Mouse (Mus musculus) gastrocnemius, adult 2 months (tissue): ENCODE measurements around the gene Galnt18. TPM values are rescaled to one million over a fixed set of nuclear protein-coding genes. Genes with fewer than 3 reads are reported as not detected.

Experiments
- DNase-seq: peaks from one replicate; pipeline ENCODE4 v3.0.0; 2022
- H3K27ac ChIP-seq: fragments of 200-600 bp; 2 replicates; pipeline ENCODE4 v1.8.1; 2022; ENCODE audit warnings: mild to moderate bottlenecking
- H3K4me3 ChIP-seq: fragments of 200-600 bp; 2 replicates; pipeline ENCODE4 v1.8.1; 2022; ENCODE audit warnings: mild to moderate bottlenecking, moderate library complexity
- CTCF ChIP-seq: fragments of 200-600 bp; IDR thresholded peaks from 2 replicates; pipeline ENCODE4 v1.8.1; 2022; ENCODE audit warnings: antibody characterized with exemption, mild to moderate bottlenecking, moderate library complexity
- intact Hi-C: fragments of 180-260 bp; cut with DNase I; formaldehyde crosslinking; loops from one replicate; pipeline ENCODE4 v1.15.1; 2025
- total RNA-seq, 2 experiments: library from RNA; stranded (reverse); gene quantifications; 2 replicates each; pipeline ENCODE4 v1.2.3; 2021

Galnt18 gene
- total RNA-seq, 2 experiments from 2014 or later, result 3.1 to 4.4 TPM

GRCm38 (mm10) chr7:111724004-111724403, 55.8 kb downstream of the Galnt18 start:
- no peak overlapping the region for H3K4me3 ChIP-seq
- no peak for TF ChIP-seq CTCF
- intact Hi-C loops, result no loop called here
- H3K27ac ChIP-seq, result no peak overlapping the region
- no peak for DNase-seq

GRCm38 (mm10) chr7:111721308-111721698, 58.5 kb downstream of the Galnt18 start:
- Histone ChIP-seq H3K27ac (peak overlapping the region; percentile 75), H3K4me3 (no peak overlapping the region)
- no peak for TF ChIP-seq CTCF
- DNase-seq, result no peak
- intact Hi-C loops, result no loop called here

DNA sequence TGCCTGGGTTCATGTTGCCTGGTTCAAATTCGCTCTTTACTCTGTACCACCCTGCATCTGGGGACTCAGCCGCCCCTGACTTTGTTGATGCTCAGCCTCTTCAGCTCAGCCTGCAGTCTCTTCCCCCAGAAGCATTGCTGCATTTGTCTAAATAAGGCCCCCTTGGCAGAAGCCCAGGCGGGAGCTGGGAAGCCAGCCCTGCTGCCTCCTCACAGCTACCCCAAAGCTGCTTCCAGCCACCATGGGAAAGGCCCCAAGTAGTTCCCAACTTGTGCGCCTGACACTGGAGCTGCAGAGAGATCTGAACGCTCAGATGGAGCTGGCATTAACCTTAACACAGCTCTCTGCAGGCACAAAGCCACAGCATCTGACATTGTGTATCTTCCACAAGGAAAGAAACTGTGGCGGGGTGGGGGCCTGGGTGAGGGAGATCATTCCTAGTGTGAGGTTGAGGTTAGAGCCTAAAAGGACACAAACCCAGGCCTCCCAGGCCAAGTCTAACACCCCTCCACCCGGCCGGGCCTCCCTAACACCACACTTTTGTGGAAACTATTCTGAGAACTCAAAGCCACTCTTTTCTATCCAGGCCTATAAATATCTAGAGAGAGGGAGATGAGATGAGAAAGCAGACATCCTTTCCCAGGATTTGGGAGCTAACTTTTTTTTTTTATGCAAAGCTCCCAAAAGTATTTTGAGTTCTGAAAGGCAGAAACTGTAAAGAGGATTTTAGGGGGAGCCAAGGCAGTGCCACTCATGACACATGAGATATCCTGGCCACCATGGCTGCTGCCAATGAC, 59.1 kb downstream of the Galnt18 start:
- DNase-seq, result peak; percentile 71

DNA sequence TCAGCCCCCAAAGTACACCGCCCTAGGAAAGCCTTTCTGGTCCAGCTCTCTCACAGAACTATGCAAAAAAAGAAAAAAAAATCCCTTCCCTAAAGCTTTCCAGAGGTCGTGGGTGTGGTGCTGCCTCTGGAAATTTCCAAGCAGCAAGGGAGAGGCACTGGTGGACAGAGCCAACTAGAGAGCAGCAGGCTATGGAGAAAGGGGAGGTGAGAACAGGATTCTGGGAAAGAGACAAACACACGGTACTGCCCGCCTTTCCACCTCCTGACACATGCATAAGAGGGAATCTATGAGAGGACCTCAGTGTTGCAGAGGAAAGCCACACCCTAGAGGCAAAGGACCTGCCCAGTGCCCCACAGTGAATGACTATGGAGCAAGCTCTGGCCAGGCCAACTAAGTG, 60.9 kb downstream of the Galnt18 start:
- no peak for DNase-seq
- peak overlapping the region; percentile 75 for H3K27ac ChIP-seq
- TF ChIP-seq CTCF, result no peak
- H3K4me3 ChIP-seq, result no peak overlapping the region
- intact Hi-C loops, result no loop called here

More for the DNA sequence above, 59.1 kb downstream of the Galnt18 start:
- intact Hi-C loops, result no loop called here
- TF ChIP-seq CTCF, result no peak
- peak overlapping the region; percentile 75 for H3K27ac ChIP-seq
- no peak overlapping the region for H3K4me3 ChIP-seq

GRCm38 (mm10) chr7:111714639-111715360, 65.0 kb downstream of the Galnt18 start:
- intact Hi-C loops, result no loop called here

GRCm38 (mm10) chr7:111713828-111714600, 65.8 kb downstream of the Galnt18 start:
- peak overlapping the region; percentile 43 for H3K27ac ChIP-seq
- DNase-seq, result no peak
- H3K4me3 ChIP-seq, result no peak overlapping the region

More at GRCm38 (mm10) chr7:111714639-111715360, 65.0 kb downstream of the Galnt18 start:
- TF ChIP-seq CTCF, result no peak
- Histone ChIP-seq H3K4me3 (no peak overlapping the region), H3K27ac (no peak overlapping the region)
- no peak for DNase-seq

DNA sequence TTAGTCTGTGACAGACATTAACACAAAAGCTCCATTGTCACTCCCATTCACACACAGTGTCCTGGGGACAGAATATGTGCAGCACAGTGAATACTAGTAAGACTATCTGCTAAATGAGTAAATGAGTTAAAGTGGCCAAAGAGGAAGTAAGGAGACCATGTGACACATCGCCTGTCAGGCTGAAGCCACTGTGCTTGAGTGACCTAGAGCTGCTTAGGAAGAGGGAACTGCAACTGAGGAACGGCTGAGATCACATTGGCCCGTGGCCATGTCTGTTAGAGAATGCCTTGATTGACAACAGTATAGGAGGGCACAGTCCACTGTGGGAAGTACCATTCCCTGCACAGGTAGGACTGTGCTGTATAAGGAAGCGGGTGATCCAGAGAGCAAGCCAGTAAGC, 67.0 kb downstream of the Galnt18 start:
- intact Hi-C loops, result no loop called here
- H3K27ac ChIP-seq, result no peak overlapping the region
- no peak overlapping the region for H3K4me3 ChIP-seq
- no peak for TF ChIP-seq CTCF
- DNase-seq, result no peak

More at GRCm38 (mm10) chr7:111713828-111714600, 65.8 kb downstream of the Galnt18 start:
- no peak for TF ChIP-seq CTCF
- intact Hi-C loops, result no loop called here

DNA sequence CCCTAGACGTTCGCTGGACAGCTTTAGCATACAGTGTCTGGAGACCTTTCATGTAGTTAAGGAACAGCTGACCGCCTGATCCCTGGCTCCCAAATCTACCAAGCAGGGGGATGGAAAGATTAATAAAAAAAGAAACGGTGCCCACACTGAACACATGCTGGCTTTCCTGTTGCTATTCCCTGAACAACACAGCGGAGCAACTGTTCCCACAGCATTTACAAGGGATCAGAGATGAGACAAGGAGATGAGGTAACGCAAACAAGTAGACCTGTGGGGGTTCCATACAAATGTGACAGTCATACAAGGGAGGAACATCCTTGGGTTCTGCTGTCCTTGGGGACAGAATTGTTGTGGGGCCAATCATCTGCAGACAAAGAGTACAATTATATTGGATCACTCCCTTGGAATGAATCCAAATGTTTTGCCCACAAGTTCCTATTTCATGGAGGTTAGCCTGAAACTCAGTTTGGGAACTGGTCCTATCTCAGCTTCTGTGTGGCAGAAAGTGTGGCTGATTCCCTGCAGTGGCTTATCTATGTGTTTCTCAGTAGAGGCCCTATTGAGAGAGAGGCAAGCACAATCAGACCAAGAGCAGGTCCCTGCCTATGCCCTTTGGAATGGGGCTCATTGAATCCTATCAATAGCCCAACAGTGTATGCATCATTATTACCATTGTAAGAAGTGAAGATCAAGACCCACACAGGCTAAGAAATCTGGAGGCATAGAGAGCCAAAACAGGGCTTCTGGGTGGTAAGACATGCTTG, 68.5 kb downstream of the Galnt18 start:
- Histone ChIP-seq H3K4me3 (no peak overlapping the region), H3K27ac (0 out of 2 replicates have a peak overlapping the region, but pooled peaks have one; percentile 12)
- no peak for TF ChIP-seq CTCF
- DNase-seq, result no peak
- intact Hi-C loops, result no loop called here

DNA sequence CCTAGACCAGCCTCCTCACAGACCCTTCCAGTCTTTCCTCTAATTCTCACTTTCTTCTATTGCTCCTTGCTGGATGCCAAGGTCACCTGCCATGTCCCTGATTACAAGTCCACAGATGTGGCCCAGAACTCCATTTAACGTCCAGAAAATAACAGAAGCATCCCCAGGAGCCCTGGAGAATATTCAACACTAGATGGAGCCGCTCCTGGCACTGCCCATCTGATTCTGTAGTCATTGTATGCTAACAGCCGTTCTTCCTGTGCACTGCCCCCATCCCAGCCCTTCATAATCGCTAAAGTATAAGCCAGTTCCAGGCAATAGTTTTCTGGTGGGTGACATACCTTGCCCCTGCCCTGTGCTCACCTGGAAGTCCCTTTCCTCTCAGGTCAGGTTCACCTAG, 69.5 kb downstream of the Galnt18 start:
- intact Hi-C loops, result no loop called here
- peak; percentile 26; the same call in 1 of the 2 replicates for TF ChIP-seq CTCF

GRCm38 (mm10) chr7:111708563-111708962, 71.2 kb downstream of the Galnt18 start:
- no peak overlapping the region for H3K27ac ChIP-seq
- DNase-seq, result no peak
- intact Hi-C loops, result no loop called here
- no peak for TF ChIP-seq CTCF
- H3K4me3 ChIP-seq, result no peak overlapping the region

More for the DNA sequence above, 69.5 kb downstream of the Galnt18 start:
- DNase-seq, result no peak
- no peak overlapping the region for H3K4me3 ChIP-seq
- H3K27ac ChIP-seq, result no peak overlapping the region

DNA sequence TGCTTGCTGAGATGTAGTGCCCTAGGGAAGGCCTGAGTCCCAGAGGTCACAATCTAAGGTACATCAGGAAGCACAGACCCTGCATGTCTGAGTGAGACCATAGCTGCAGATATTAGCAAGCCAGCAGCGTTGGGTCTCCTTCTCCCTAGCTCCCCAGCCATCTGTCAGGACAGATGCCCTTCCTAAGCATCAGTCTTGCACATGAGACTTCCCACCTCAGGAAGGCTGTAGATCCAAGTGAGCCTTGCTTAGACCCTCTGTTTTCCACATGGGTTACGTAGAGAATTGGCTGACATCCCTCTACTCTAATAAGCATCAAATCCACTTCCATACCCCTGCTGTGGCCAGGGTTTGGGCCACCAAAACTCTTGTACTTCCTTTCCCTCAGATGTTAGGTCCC, 76.8 kb downstream of the Galnt18 start:
- no peak overlapping the region for H3K4me3 ChIP-seq
- intact Hi-C loops, result loop anchor here (5.0 kb wide), 1 partner anchor 34 kb away; no protein-coding TSS in a partner anchor
- no peak overlapping the region for H3K27ac ChIP-seq
- no peak for TF ChIP-seq CTCF
- no peak for DNase-seq

GRCm38 (mm10) chr7:111701788-111702187, 78.0 kb downstream of the Galnt18 start:
- H3K27ac ChIP-seq, result no peak overlapping the region
- H3K4me3 ChIP-seq, result no peak overlapping the region
- intact Hi-C loops, result loop anchor here (5.0 kb wide), 1 partner anchor 36 kb away; no protein-coding TSS in a partner anchor
- TF ChIP-seq CTCF, result no peak
- no peak for DNase-seq
